Mouse (Mus musculus) heart, embryonic 12.5 days (tissue): Measurements from ENCODE around the gene Pin4. TPM values are rescaled to one million over a fixed set of nuclear protein-coding genes. Genes with fewer than 3 reads are reported as not detected.
A peak's percentile ranks its signal among the peaks of the same experiment; 100 is the strongest.

Experiments
- ATAC-seq: fragments of 200-750 bp; cut with Nextera tagmentation; 2 replicates; pipeline ENCODE4 v1.8.0; 2017; ENCODE audit warnings: moderate TSS enrichment, moderate library complexity; ENCODE audit not compliant: insufficient number of reproducible peaks, low FRiP score
- H3K27ac ChIP-seq: fragments of 300-500 bp; sonication (generic); 2 replicates; pipeline ENCODE4 v1.5.1; 2016; ENCODE audit warnings: mild to moderate bottlenecking, moderate library complexity; ENCODE audit not compliant: poor library complexity, severe bottlenecking
- H3K27me3 ChIP-seq: fragments of 300-500 bp; sonication (generic); replicated peaks from 2 replicates; pipeline ENCODE4 v1.6.1; 2016; ENCODE audit warnings: mild to moderate bottlenecking, moderate library complexity
- H3K36me3 ChIP-seq: fragments of 300-500 bp; sonication (generic); 2 replicates; pipeline ENCODE4 v1.6.1; 2016; ENCODE audit warnings: mild to moderate bottlenecking, moderate library complexity
- H3K4me1 ChIP-seq: fragments of 300-500 bp; sonication (generic); replicated peaks from 2 replicates; pipeline ENCODE4 v1.6.1; 2016; ENCODE audit warnings: mild to moderate bottlenecking
- H3K4me2 ChIP-seq: fragments of 300-500 bp; sonication (generic); 2 replicates; pipeline ENCODE4 v1.6.1; 2016; ENCODE audit warnings: mild to moderate bottlenecking, moderate library complexity
- H3K4me3 ChIP-seq: fragments of 300-500 bp; sonication (generic); 2 replicates; pipeline ENCODE4 v1.5.1; 2016; ENCODE audit warnings: mild to moderate bottlenecking
- H3K9ac ChIP-seq: fragments of 300-500 bp; sonication (generic); 2 replicates; pipeline ENCODE4 v1.6.1; 2016; ENCODE audit warnings: mild to moderate bottlenecking, moderate library complexity
- H3K9me3 ChIP-seq: fragments of 300-500 bp; sonication (generic); replicated peaks from 2 replicates; pipeline ENCODE4 v1.6.1; 2016; ENCODE audit warnings: mild to moderate bottlenecking, moderate library complexity
- WGBS: fragments of 180-500 bp; shearing (Covaris S2); methylation state at CpG from one replicate; pipeline ENCODE4 v1.1.7; 2016; 5-methylcytosine and 5-hydroxymethylcytosine counted together
- polyA plus RNA-seq: library from polyadenylated mRNA; unstranded; fragments of >200 nt; fragmentation: Nextera tagmentation; extraction: Ambion mirVana; gene quantifications from 2 replicates; pipeline ENCODE4 v1.2.1, GENCODE M21; 2016

Gene Pin4
- polyA plus RNA-seq, 1 experiment from 2014 or later: 44.9 TPM

DNA sequence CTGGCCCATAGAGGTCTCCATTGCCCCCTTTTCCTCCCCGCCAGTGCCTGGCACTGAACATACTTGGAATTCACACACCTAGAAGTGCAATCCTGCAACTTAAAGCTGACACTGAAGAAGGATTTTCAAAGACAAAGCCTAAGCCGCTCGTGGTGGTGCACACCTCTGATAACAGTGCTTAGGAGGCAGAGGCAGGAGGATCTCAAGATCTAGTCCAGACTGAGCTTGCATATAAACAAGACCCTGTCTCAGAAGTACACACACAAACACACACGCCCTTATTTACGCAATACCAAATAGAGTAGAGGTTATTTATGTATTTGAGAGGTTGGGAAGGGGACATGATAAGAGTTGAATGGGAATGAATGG is 38.2 kb downstream of the Pin4 start:
- H3K4me1 ChIP-seq: no peaks in the 10 kb centered on the region
- peak overlapping the region; percentile 61; the same call in 1 of the 2 replicates for H3K9ac ChIP-seq
- 0 out of 2 replicates have a peak, but pooled peaks have one; percentile 19 for ATAC-seq
- 36% methylated on average over 5 of the region's 5 CpGs for WGBS
- H3K27ac ChIP-seq: peak overlapping the region; percentile 76
- no peaks in the 10 kb centered on the region for H3K9me3 ChIP-seq
- H3K36me3 ChIP-seq: no peaks in the 10 kb centered on the region
- peak overlapping the region; percentile 44 for H3K4me3 ChIP-seq
- H3K4me2 ChIP-seq: peak overlapping the region; percentile 59
- H3K27me3 ChIP-seq: no peaks in the 10 kb centered on the region

- no peaks in the 10 kb centered on the region for H3K4me1 ChIP-seq
- 62% methylated on average over 2 of the region's 2 CpGs for WGBS
- ATAC-seq: no peak
- H3K9ac ChIP-seq: no peak overlapping the region
- no peaks in the 10 kb centered on the region for H3K36me3 ChIP-seq
- no peaks in the 10 kb centered on the region for H3K9me3 ChIP-seq
- H3K4me2 ChIP-seq: no peak overlapping the region
- no peak overlapping the region for H3K27ac ChIP-seq
- H3K4me3 ChIP-seq: no peak overlapping the region
- H3K27me3 ChIP-seq: no peaks in the 10 kb centered on the region
Observed at GRCm38 (mm10) chrX:102159778-102160177, 40.5 kb downstream of the Pin4 start.

DNA sequence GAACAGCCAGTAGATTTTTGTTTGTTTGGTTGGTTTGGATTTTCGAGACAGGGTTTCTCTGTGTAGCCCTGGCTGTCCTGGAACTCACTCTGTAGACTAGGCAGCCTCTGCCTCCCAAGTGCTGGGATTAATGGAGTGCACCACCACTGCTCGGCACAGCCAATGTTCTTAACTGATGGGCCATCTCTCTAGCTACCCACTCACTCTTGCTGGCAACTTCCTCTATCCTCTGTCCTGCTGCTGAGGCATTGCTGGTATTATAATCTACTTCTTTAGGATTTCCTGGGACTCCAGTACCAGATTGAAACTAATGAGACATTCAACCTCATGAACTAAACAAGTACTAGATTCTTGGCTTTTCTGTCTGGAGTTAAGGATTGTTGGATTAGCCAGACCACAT is 41.3 kb downstream of the Pin4 start:
- Histone ChIP-seq H3K27ac (no peak overlapping the region), H3K27me3 (no peaks in the 10 kb centered on the region), H3K4me1 (no peaks in the 10 kb centered on the region), H3K4me3 (no peak overlapping the region), H3K36me3 (no peaks in the 10 kb centered on the region), H3K4me2 (no peak overlapping the region), H3K9me3 (no peaks in the 10 kb centered on the region), H3K9ac (no peak overlapping the region)
- no peak for ATAC-seq
- WGBS: 67% methylated on average over 2 of the region's 2 CpGs

- Histone ChIP-seq H3K36me3 (no peaks in the 10 kb centered on the region), H3K4me1 (0 out of 2 replicates have a peak, but pooled peaks cover 8% of the 10 kb centered on the region), H3K9ac (no peak overlapping the region), H3K4me2 (no peak overlapping the region), H3K4me3 (no peak overlapping the region), H3K9me3 (no peaks in the 10 kb centered on the region), H3K27ac (no peak overlapping the region), H3K27me3 (0 out of 2 replicates have a peak, but pooled peaks cover 3% of the 10 kb centered on the region)
- 36% methylated on average over 2 of the region's 2 CpGs for WGBS
- ATAC-seq: no peak
Observed at GRCm38 (mm10) chrX:102163096-102163495, 43.8 kb downstream of the Pin4 start.

- ATAC-seq: no peak
- H3K4me3 ChIP-seq: no peak overlapping the region
Observed at GRCm38 (mm10) chrX:102163529-102163928, 44.3 kb downstream of the Pin4 start.

DNA sequence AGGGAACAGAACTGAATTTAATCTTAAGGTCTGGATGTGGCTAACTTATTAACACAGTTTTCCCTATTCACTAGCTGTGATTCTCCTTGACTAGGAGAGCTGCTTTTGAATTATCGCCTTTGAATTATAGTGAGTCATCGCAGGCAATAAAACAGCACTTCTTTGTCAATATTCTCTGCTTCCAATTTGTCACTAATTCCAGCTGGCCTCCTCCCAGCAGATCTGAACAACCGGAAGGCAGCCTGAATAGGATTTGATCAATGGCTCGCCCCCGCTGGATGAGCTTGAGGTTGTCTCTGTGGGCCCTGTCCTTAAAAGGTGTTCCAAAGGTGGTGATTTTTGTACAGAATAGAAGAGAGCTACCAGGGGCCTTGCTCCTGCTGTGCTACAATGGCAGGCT is 47.3 kb downstream of the Pin4 start:
- Histone ChIP-seq H3K27me3 (0 out of 2 replicates have a peak, but pooled peaks cover 3% of the 10 kb centered on the region), H3K36me3 (no peaks in the 10 kb centered on the region), H3K27ac (no peak overlapping the region), H3K9me3 (no peaks in the 10 kb centered on the region), H3K4me1 (0 out of 2 replicates have a peak, but pooled peaks cover 8% of the 10 kb centered on the region), H3K9ac (no peak overlapping the region), H3K4me3 (no peak overlapping the region), H3K4me2 (no peak overlapping the region)
- 72% methylated on average over 5 of the region's 5 CpGs for WGBS
- ATAC-seq: no peak

More at GRCm38 (mm10) chrX:102163529-102163928, 44.3 kb downstream of the Pin4 start:
- 0 out of 2 replicates have a peak, but pooled peaks cover 8% of the 10 kb centered on the region for H3K4me1 ChIP-seq
- WGBS: 61% methylated on average over 4 of the region's 4 CpGs
- H3K9ac ChIP-seq: no peak overlapping the region
- H3K4me2 ChIP-seq: no peak overlapping the region
- H3K9me3 ChIP-seq: no peaks in the 10 kb centered on the region
- H3K36me3 ChIP-seq: no peaks in the 10 kb centered on the region
- no peak overlapping the region for H3K27ac ChIP-seq
- H3K27me3 ChIP-seq: 0 out of 2 replicates have a peak, but pooled peaks cover 3% of the 10 kb centered on the region

DNA sequence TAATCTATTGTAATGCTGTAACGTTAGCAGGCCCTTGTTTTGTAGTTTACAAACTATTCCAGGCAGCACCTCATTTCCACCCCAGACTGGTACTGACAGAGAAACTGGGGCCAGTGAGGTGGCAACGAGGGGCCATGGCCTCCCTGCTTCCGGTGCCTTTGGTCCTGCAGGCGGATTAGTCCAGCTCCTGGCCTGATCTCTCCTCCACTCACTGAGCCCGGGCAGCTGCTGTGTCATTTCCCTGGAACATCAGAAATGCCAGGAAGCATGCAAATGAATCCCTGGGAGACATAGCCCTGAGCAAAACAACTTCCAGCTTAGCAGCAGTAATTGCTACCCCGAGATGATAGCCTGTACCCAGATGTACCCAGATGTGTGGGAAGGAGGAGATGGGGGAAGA is 47.7 kb downstream of the Pin4 start:
- Histone ChIP-seq H3K4me2 (no peak overlapping the region), H3K36me3 (no peaks in the 10 kb centered on the region), H3K9ac (no peak overlapping the region), H3K4me3 (no peak overlapping the region), H3K27me3 (0 out of 2 replicates have a peak, but pooled peaks cover 7% of the 10 kb centered on the region), H3K27ac (no peak overlapping the region), H3K4me1 (0 out of 2 replicates have a peak, but pooled peaks cover 8% of the 10 kb centered on the region), H3K9me3 (no peaks in the 10 kb centered on the region)
- no peak for ATAC-seq
- 37% methylated on average over 6 of the region's 6 CpGs for WGBS

- WGBS: 77% methylated on average over 1 of the region's 1 CpGs
- H3K4me3 ChIP-seq: no peak overlapping the region
- H3K27ac ChIP-seq: no peak overlapping the region
- ATAC-seq: no peak
- 0 out of 2 replicates have a peak, but pooled peaks cover 8% of the 10 kb centered on the region for H3K4me1 ChIP-seq
- peaks cover 7% of the 10 kb centered on the region; the same call in 1 of the 2 replicates for H3K27me3 ChIP-seq
- H3K36me3 ChIP-seq: no peaks in the 10 kb centered on the region
- H3K9me3 ChIP-seq: no peaks in the 10 kb centered on the region
- no peak overlapping the region for H3K9ac ChIP-seq
- H3K4me2 ChIP-seq: no peak overlapping the region
Observed at GRCm38 (mm10) chrX:102169724-102170123, 50.5 kb downstream of the Pin4 start.

DNA sequence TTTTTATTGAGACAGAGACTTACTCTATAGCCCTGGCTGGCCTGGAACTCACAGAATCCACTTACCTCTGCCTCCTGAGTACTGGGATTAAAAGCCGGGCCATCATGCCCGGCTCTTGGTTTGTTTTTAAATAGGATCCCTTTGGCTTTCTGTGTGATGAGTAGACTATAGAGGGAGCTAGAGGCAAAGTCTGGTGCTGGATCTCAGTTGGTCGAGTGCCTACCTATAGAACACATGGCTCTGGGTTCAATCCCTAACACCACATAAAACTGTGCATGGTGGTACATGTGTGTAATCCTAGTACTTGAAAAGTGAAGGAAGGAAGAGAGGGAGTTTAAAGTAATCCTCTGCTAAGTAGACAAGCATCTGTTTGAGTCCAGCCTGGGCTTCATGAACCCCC is 50.9 kb downstream of the Pin4 start:
- 56% methylated on average over 3 of the region's 3 CpGs for WGBS
- H3K4me1 ChIP-seq: 0 out of 2 replicates have a peak, but pooled peaks cover 8% of the 10 kb centered on the region
- no peak for ATAC-seq
- H3K36me3 ChIP-seq: no peaks in the 10 kb centered on the region
- H3K4me2 ChIP-seq: no peak overlapping the region
- no peak overlapping the region for H3K4me3 ChIP-seq
- no peak overlapping the region for H3K9ac ChIP-seq
- no peaks in the 10 kb centered on the region for H3K9me3 ChIP-seq
- peaks cover 7% of the 10 kb centered on the region; the same call in 1 of the 2 replicates for H3K27me3 ChIP-seq
- H3K27ac ChIP-seq: no peak overlapping the region

GRCm38 (mm10) chrX:102170900-102171299 is 51.7 kb downstream of the Pin4 start:
- WGBS: 20% methylated on average over 3 of the region's 3 CpGs

GRCm38 (mm10) chrX:102175538-102176287 is 56.5 kb downstream of the Pin4 start:
- no peak overlapping the region for H3K4me3 ChIP-seq
- no peaks in the 10 kb centered on the region for H3K9me3 ChIP-seq
- H3K4me2 ChIP-seq: no peak overlapping the region
- no peaks in the 10 kb centered on the region for H3K36me3 ChIP-seq
- 76% methylated on average over 5 of the region's 5 CpGs for WGBS
- ATAC-seq: no peak
- H3K9ac ChIP-seq: no peak overlapping the region
- H3K27me3 ChIP-seq: peaks cover 4% of the 10 kb centered on the region; the same call in 1 of the 2 replicates
- H3K4me1 ChIP-seq: no peaks in the 10 kb centered on the region
- H3K27ac ChIP-seq: no peak overlapping the region

More at GRCm38 (mm10) chrX:102170900-102171299, 51.7 kb downstream of the Pin4 start:
- no peak for ATAC-seq
- H3K27ac ChIP-seq: no peak overlapping the region
- H3K27me3 ChIP-seq: peaks cover 7% of the 10 kb centered on the region; the same call in 1 of the 2 replicates
- H3K9me3 ChIP-seq: no peaks in the 10 kb centered on the region
- H3K4me3 ChIP-seq: no peak overlapping the region
- H3K9ac ChIP-seq: no peak overlapping the region
- no peak overlapping the region for H3K4me2 ChIP-seq
- no peaks in the 10 kb centered on the region for H3K36me3 ChIP-seq
- H3K4me1 ChIP-seq: 0 out of 2 replicates have a peak, but pooled peaks cover 8% of the 10 kb centered on the region
